Mouse (Mus musculus) forebrain, embryonic 16.5 days (tissue): ENCODE data around the gene Crym. TPM values are rescaled to one million over a fixed set of nuclear protein-coding genes. Genes with fewer than 3 reads are reported as not detected.
A peak's percentile ranks its signal among the peaks of the same experiment; 100 is the strongest.

ENCODE experiments used
- ATAC-seq: fragments of 200-750 bp; cut with Nextera tagmentation; 2 replicates; pipeline ENCODE4 v1.8.0; 2017; ENCODE audit warnings: mild to moderate bottlenecking, moderate library complexity
- H3K27ac ChIP-seq: fragments of 300-500 bp; sonication (generic); 2 replicates; pipeline ENCODE4 v1.5.1; 2014; ENCODE audit warnings: low read length, control low read depth
- H3K27me3 ChIP-seq: fragments of 300-500 bp; sonication (generic); replicated peaks from 2 replicates; pipeline ENCODE4 v1.6.1; 2014; ENCODE audit warnings: low read length; ENCODE audit not compliant: control insufficient read depth, insufficient read depth
- H3K36me3 ChIP-seq: fragments of 300-500 bp; sonication (generic); 2 replicates; pipeline ENCODE4 v1.6.1; 2014; ENCODE audit not compliant: control insufficient read depth, insufficient read depth
- H3K4me1 ChIP-seq: fragments of 300-500 bp; sonication (generic); replicated peaks from 2 replicates; pipeline ENCODE4 v1.6.1; 2014; ENCODE audit warnings: low read length; ENCODE audit not compliant: control insufficient read depth, insufficient read depth
- H3K4me2 ChIP-seq: fragments of 300-500 bp; sonication (generic); 2 replicates; pipeline ENCODE4 v1.6.1; 2014; ENCODE audit warnings: mild to moderate bottlenecking, low read length, control low read depth
- H3K4me3 ChIP-seq: fragments of 300-500 bp; sonication (generic); replicated peaks from 2 replicates; pipeline ENCODE4 v1.5.1; 2014; ENCODE audit warnings: mild to moderate bottlenecking, low read length, control low read depth
- H3K9ac ChIP-seq: fragments of 300-500 bp; sonication (generic); replicated peaks from 2 replicates; pipeline ENCODE4 v1.6.1; 2014; ENCODE audit warnings: low read depth, low read length, control low read depth
- H3K9me3 ChIP-seq: fragments of 300-500 bp; sonication (generic); 2 replicates; pipeline ENCODE4 v1.6.1; 2016; ENCODE audit warnings: low read length; ENCODE audit not compliant: control insufficient read depth
- WGBS: fragments of 180-500 bp; shearing (Covaris S2); extraction: QIAGEN DNeasy Blood & Tissue Kit; methylation state at CpG from one replicate; pipeline ENCODE4 v1.1.7; 2014; 5-methylcytosine and 5-hydroxymethylcytosine counted together
- polyA plus RNA-seq: library from polyadenylated mRNA; unstranded; fragments of >200 nt; fragmentation: Nextera tagmentation; extraction: Ambion mirVana; gene quantifications from 2 replicates; pipeline ENCODE4 v1.2.1, GENCODE M21; 2015

The Crym gene
- polyA plus RNA-seq, 1 experiment from 2014 or later, result 43.4 TPM

DNA sequence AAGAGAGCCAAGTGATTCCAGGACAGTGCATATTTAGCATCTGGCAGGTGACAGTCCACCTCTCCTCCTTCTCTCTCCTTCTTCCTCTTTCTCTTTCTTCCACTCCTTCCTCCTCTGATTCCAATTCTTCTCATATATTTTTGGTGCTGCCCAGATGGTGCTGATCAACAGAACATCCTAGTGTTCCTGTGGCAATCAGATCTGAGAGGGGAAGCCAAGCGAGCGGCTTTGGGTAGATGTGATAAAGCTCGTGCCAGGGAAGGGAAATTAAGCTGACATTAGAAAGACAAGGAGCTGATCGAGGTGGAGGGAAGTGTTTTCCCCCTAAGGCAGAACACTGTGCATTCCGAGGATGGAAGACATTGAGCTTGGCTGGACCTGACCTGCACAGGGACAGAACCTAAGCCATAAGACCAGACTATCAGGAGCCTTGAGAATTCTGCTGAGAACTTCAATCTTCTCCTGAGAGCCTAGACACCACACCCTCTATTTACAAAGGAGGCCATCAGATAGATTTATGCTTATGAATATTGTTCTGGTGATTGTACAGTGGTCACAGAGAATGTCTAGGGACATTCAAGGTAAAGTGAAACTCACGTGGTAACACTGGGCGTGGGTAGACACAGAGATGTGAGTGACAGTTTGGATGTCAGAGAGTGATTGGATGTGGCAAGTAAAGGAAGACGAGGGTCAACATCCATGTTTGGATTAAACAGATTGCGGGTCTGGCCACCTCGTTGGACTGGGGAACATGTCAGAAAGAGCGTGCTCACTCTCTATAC is 27.0 kb downstream of the Crym start:
- Histone ChIP-seq H3K4me3 (no peak overlapping the region), H3K27me3 (no peaks in the 10 kb centered on the region), H3K36me3 (no peaks in the 10 kb centered on the region), H3K9ac (no peak overlapping the region), H3K4me2 (no peak overlapping the region), H3K27ac (no peak overlapping the region), H3K4me1 (no peaks in the 10 kb centered on the region; the same call in 1 of the 2 replicates), H3K9me3 (no peaks in the 10 kb centered on the region)
- 82% methylated on average over 11 of the region's 11 CpGs for WGBS
- ATAC-seq, result no peak

DNA sequence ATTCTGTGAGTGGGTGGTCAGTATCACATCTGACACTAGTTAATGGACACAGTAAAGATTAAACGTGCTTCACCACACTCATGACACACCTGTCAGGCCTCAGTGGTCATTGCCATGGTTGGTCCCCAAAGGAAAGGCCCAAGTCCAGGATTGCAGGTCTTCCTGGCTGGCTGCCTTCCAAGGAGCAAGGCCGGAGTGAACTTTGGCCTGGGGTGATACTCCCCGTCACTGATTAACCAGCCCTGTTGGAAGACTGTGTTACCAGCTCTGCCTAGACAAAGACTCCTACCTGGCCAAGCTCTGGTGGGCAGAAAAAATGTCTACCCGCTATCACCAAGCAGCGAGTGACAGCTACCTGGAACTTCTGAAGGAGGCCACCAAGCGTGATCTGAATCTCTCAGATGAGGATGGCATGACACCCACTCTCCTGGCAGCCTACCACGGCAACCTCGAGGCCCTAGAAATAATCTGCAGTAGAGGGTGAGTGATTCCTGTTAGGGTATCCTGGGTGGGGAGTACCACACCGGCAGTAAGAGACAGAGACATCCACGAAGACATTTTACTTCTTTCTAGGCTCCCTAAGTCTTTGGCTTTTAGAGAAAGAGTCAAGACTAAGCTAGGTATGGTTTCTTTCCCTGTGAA is 28.2 kb downstream of the Crym start, which contains the start of gene Anks4b:
Gene Anks4b, plus strand, starts transcription at position 256 of the 642 bp plus-strand sequence.
- no peak for ATAC-seq
- Histone ChIP-seq H3K4me2 (no peak within 1 kb of the TSS), H3K27ac (no peak within 1 kb of the TSS), H3K36me3 (no peaks in the 10 kb centered on the region), H3K9me3 (no peaks in the 10 kb centered on the region), H3K4me1 (no peaks in the 10 kb centered on the region; the same call in 1 of the 2 replicates), H3K4me3 (no peak within 1 kb of the TSS), H3K9ac (no peak within 1 kb of the TSS), H3K27me3 (no peaks in the 10 kb centered on the region)
- WGBS, result 86% methylated on average over 10 of the region's 10 CpGs

DNA sequence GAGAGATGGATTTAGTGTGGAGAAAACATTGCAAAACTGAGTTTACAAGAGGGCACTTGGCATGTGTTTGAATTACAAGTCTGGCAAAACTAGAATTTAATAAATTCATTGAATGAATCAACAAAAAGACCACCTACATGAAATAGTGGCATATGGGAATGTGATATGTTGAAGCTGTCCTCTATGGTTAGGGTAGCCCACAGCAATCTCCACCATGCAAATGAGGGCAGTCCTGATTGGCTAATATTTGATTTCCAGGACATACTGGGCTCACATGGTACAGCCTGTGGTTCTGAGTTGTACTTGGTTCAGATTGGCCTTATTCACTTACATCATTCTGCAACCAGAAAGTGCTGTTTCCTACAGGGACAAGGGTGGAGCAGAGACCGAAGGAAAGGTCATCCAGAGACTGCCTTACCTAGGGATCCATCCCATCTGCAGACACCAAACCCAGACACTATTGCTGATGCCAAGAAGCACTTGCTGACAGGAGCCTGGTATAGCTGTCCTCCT is 29.7 kb downstream of the Crym start:
- no peak for ATAC-seq
- no peak overlapping the region for H3K9ac ChIP-seq
- H3K36me3 ChIP-seq, result no peaks in the 10 kb centered on the region
- H3K4me1 ChIP-seq, result no peaks in the 10 kb centered on the region
- no peaks in the 10 kb centered on the region for H3K27me3 ChIP-seq
- no peak overlapping the region for H3K4me3 ChIP-seq
- no peak overlapping the region for H3K4me2 ChIP-seq
- H3K9me3 ChIP-seq, result no peaks in the 10 kb centered on the region
- WGBS, result 90% methylated on average over 1 of the region's 1 CpGs
- no peak overlapping the region for H3K27ac ChIP-seq

DNA sequence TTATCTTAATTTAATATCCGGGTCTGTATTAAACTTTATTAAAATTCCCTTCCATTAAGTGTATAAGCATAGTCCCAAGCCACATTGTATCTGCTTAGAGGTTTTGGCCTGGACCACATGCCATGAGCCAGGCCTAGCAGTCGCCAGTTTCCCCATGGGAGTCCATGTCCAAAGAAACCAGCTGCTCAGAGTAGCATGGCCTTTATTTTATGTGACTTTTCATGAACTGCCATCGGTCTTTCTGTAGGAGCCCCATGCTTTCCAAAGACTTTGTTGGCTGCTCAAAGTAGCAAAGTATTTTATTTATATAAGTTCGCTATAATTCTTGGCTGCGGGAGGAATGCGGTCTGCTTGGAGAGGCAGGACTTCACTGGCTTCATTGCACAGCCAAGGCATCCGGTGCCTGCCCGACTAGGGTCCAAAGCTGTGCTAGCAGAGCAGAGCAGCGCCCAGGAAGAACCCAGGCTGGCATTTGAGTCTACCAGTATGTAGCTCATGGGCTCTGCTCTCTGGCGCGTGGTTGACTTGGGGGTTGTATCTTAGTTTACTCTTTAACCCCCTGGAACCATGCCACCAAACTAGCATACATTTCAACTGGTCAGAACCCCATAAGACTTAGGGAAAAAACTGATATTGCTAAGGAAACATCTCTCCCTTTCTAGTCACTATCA is 38.2 kb downstream of the Crym start:
- H3K27me3 ChIP-seq, result peaks cover 22% of the 10 kb centered on the region
- no peaks in the 10 kb centered on the region for H3K4me1 ChIP-seq
- WGBS, result 93% methylated on average over 11 of the region's 11 CpGs
- ATAC-seq, result no peak
- H3K4me3 ChIP-seq, result no peak overlapping the region
- no peak overlapping the region for H3K4me2 ChIP-seq
- no peaks in the 10 kb centered on the region for H3K36me3 ChIP-seq
- H3K9me3 ChIP-seq, result no peaks in the 10 kb centered on the region
- no peak overlapping the region for H3K9ac ChIP-seq
- no peak overlapping the region for H3K27ac ChIP-seq

DNA sequence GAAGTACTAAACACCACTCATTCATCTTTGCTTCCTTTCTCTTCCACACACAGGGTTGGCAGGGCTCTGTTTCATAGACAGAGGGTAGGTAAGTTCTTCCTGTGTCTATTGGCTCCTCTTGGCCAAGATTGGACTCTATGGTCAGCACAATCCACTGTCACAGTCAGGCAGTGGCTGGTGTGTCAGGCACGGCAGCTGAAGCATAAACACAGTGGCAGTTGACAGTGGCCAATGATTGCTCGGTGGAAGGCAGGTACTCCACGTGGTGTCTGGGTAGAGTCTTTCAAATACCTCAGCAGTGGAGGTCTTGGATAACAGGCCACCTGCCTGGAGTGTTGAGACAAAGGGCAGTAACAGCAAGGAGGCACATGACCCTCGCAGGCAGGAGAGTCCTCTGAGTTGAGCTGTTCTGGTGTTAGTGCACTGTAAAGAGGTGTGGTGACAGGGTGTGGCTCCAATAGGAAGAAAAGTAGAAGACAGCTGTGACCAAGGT is 43.7 kb downstream of the Crym start:
- peaks cover 22% of the 10 kb centered on the region for H3K27me3 ChIP-seq
- no peaks in the 10 kb centered on the region for H3K9me3 ChIP-seq
- H3K9ac ChIP-seq, result no peak overlapping the region
- ATAC-seq, result peak; percentile 31
- no peaks in the 10 kb centered on the region for H3K36me3 ChIP-seq
- 10% methylated on average over 4 of the region's 4 CpGs for WGBS
- H3K4me1 ChIP-seq, result peaks cover 18% of the 10 kb centered on the region
- H3K4me2 ChIP-seq, result no peak overlapping the region
- H3K4me3 ChIP-seq, result no peak overlapping the region
- peak overlapping the region; percentile 82 for H3K27ac ChIP-seq

DNA sequence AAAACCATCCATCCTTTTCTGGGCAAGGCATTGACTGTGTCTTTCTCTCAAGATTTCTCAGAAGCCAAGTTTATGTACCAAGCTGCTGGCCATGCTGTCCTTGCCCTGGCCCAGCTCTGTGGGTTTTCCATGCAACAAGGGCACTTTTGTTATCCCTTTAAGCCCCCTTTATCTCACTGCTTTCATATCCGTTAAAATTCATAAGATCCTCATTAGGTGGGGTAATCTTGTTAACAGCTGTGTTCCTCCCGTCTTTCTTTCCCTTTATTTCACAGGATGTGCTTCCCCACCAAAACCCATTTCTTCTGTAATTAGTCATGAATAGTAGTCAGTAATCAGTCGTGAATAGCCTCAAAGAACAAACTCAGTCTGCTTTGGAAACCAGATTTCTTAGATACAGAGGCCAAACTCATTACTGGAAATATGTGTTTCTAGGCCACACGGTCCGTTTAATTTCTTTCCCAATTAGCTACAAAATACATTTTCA is 44.3 kb downstream of the Crym start:
- Histone ChIP-seq H3K4me2 (no peak overlapping the region), H3K9me3 (no peaks in the 10 kb centered on the region), H3K27me3 (peaks cover 22% of the 10 kb centered on the region), H3K4me3 (no peak overlapping the region), H3K27ac (peak overlapping the region; percentile 82), H3K9ac (no peak overlapping the region), H3K4me1 (peaks cover 18% of the 10 kb centered on the region), H3K36me3 (no peaks in the 10 kb centered on the region)
- peak; percentile 84 for ATAC-seq
- 5% methylated on average over 5 of the region's 5 CpGs for WGBS

DNA sequence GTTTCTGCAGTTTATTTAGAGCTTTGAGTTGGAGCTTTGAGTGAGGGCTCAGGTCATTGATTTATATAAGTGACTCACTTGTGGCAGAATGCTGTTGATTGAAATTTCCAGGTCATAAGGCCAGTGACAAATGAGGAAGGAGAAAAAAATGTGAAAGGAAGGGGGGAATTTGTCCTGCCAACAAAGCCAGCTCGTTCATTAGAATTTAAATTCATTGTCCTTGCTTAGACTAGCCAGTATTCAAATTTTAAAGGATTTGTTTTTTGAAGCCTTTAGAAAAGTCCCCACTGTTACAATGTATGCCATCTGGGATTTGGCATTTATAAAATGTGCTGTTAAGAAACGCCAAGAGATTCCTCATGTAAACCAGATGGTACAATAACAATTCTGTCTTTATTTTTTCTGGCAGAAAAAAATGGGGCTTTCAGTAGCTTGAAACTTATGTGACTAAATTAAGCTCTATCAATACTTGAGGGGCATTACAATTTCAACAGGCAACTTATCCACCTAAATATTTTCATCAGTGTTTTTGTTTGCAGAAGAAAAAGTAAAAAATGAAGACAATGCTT is 45.0 kb downstream of the Crym start:
- Histone ChIP-seq H3K4me1 (peaks cover 18% of the 10 kb centered on the region), H3K4me2 (no peak overlapping the region), H3K27ac (peak overlapping the region; percentile 82), H3K36me3 (no peaks in the 10 kb centered on the region), H3K27me3 (peaks cover 19% of the 10 kb centered on the region), H3K9ac (no peak overlapping the region), H3K9me3 (no peaks in the 10 kb centered on the region), H3K4me3 (no peak overlapping the region)
- WGBS, result 2% methylated on average over 2 of the region's 2 CpGs
- ATAC-seq, result peak; percentile 82

DNA sequence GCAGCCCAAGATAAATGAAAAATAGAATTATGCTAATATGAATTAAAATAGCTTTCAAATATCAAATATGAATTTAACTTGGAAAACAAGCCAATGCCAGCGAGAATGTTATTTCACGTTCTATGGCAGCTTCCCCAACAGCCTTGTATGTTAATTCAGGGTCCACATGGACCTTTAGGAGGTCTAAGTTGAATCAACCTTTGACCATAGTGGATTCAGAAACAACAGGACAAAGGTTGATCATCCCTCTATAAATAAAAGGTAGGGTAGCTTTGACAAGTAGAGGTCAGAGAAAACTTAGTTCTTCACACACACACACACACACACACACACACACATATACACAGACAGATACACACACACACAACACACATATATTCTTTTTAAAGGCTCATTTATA is 51.0 kb downstream of the Crym start:
- Histone ChIP-seq H3K9ac (no peak overlapping the region), H3K27me3 (peaks cover 23% of the 10 kb centered on the region), H3K4me2 (no peak overlapping the region), H3K36me3 (no peaks in the 10 kb centered on the region), H3K9me3 (no peaks in the 10 kb centered on the region), H3K27ac (no peak overlapping the region), H3K4me3 (no peak overlapping the region), H3K4me1 (no peaks in the 10 kb centered on the region)
- WGBS, result 78% methylated on average over 2 of the region's 2 CpGs
- ATAC-seq, result no peak

DNA sequence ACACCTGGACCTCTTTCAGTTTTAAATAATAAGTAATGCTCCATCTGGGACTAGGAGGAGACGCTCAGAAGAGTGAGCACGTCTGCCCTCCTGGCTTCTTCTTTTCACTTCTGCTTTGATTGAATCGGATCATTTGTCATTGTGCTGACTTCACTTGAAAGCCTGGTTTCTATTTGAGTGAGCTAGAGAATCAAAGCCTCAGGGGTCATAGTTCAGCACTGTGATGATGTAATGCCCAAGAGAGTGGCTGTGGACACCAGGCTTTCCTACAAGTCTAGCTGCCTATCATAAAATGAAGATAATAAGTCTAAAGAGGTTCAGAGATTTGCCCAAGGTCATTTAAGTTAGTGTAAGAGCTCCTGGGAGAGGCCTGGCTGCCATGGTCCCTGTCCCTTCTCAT is 51.7 kb downstream of the Crym start:
- Histone ChIP-seq H3K27me3 (peaks cover 22% of the 10 kb centered on the region), H3K36me3 (no peaks in the 10 kb centered on the region), H3K4me2 (no peak overlapping the region), H3K27ac (no peak overlapping the region), H3K4me1 (no peaks in the 10 kb centered on the region), H3K9ac (no peak overlapping the region), H3K9me3 (no peaks in the 10 kb centered on the region), H3K4me3 (no peak overlapping the region)
- no peak for ATAC-seq
- WGBS, result 12% methylated on average over 3 of the region's 3 CpGs
